Mouse (Mus musculus) MEL (cell line): ENCODE results near the gene Tesk2. TPM values are rescaled to one million over a fixed set of nuclear protein-coding genes. Genes with fewer than 3 reads are reported as not detected.
"Not testable (repeated sequence)": the region's sequence is repeated elsewhere in the genome, so short reads cannot be mapped to it uniquely, and the experiment has no call there.

Experiments
- DNase-seq: peaks from one replicate; pipeline ENCODE4 v3.0.0; 2011; ENCODE audit warnings: low read depth, low spot score
- H3K27ac ChIP-seq: 2 replicates; pipeline ENCODE4 v1.5.1; 2012; ENCODE audit warnings: low read depth, mild to moderate bottlenecking, control low read depth, low read length, moderate library complexity; ENCODE audit not compliant: control insufficient read depth
- H3K27me3 ChIP-seq, 2 experiments: fragments of 150-350 bp in 1 of 2; sonication (generic) in 1 of 2; 2 replicates each; pipeline ENCODE4 v1.6.1; 2012; ENCODE audit warnings: low read length in 2 of 2, mild to moderate bottlenecking in 2 of 2, improper control_type of control experiment in 1 of 2, moderate library complexity in 1 of 2; ENCODE audit not compliant: insufficient read depth in 2 of 2, control insufficient read depth in 1 of 2
- H3K36me3 ChIP-seq, 2 experiments: 2 replicates each; pipeline ENCODE4 v1.6.1; 2012 to 2014; ENCODE audit warnings: low read length in 2 of 2, improper control_type of control experiment in 1 of 2, inconsistent platforms in 1 of 2, mild to moderate bottlenecking in 1 of 2; ENCODE audit not compliant: insufficient read depth in 2 of 2, control insufficient read depth in 1 of 2
- H3K4me1 ChIP-seq, 2 experiments: fragments of 150-350 bp in 1 of 2; sonication (generic) in 1 of 2; 2 replicates each; pipeline ENCODE4 v1.6.1; 2012; ENCODE audit warnings: low read length in 2 of 2, improper control_type of control experiment in 1 of 2, mild to moderate bottlenecking in 1 of 2; ENCODE audit not compliant: insufficient read depth in 2 of 2, control insufficient read depth in 1 of 2
- H3K4me3 ChIP-seq, 2 experiments: fragments of 150-350 bp in 1 of 2; sonication (generic) in 1 of 2; 2 replicates each; pipeline ENCODE4 v1.5.1; 2012; ENCODE audit warnings: low read depth in 2 of 2, low read length in 2 of 2, mild to moderate bottlenecking in 2 of 2, moderate library complexity in 2 of 2, control low read depth in 1 of 2, improper control_type of control experiment in 1 of 2; ENCODE audit not compliant: control insufficient read depth in 1 of 2, insufficient read depth in 1 of 2
- H3K79me2 ChIP-seq: 2 replicates; pipeline ENCODE4 v1.6.1; 2012; ENCODE audit warnings: mild to moderate bottlenecking, low read length, moderate library complexity; ENCODE audit not compliant: control insufficient read depth, poor library complexity, insufficient read depth
- H3K9ac ChIP-seq: 2 replicates; pipeline ENCODE4 v1.6.1; 2012; ENCODE audit warnings: low read depth, mild to moderate bottlenecking, control low read depth, low read length, moderate library complexity; ENCODE audit not compliant: control insufficient read depth, poor library complexity, severe bottlenecking
- H3K9me3 ChIP-seq: fragments of 150-350 bp; sonication (generic); replicated peaks from 2 replicates; pipeline ENCODE4 v1.6.1; 2012; ENCODE audit warnings: mild to moderate bottlenecking, low read length, improper control_type of control experiment, moderate library complexity; ENCODE audit not compliant: insufficient read depth
- CHD1 ChIP-seq: IDR thresholded peaks from 2 replicates; pipeline ENCODE4 v1.6.1; 2012; ENCODE audit warnings: low read depth, mild to moderate bottlenecking, inconsistent platforms, low read length, improper control_type of control experiment
- CHD2 ChIP-seq: IDR thresholded peaks from 2 replicates; pipeline ENCODE4 v1.6.1; 2011; ENCODE audit warnings: low read length, improper control_type of control experiment
- CTCF ChIP-seq, 3 experiments: IDR thresholded peaks in 2 of 3; conservative IDR thresholded peaks in 1 of 3; 2 replicates each; pipeline ENCODE4 v1.5.1; 2011 to 2012; ENCODE audit warnings: low read length in 3 of 3, low read depth in 2 of 3, mild to moderate bottlenecking in 2 of 3, improper control_type of control experiment in 1 of 3, inconsistent platforms in 1 of 3, mixed read lengths in 1 of 3, moderate library complexity in 1 of 3; ENCODE audit not compliant: control insufficient read depth in 1 of 3, insufficient read depth in 1 of 3, poor library complexity in 1 of 3, severe bottlenecking in 1 of 3
- ETS1 ChIP-seq: IDR thresholded peaks from 2 replicates; pipeline ENCODE4 v1.6.1; 2012; ENCODE audit warnings: low read depth, mild to moderate bottlenecking, inconsistent platforms, low read length, improper control_type of control experiment, moderate library complexity
- GATA1 ChIP-seq: IDR thresholded peaks from 2 replicates; pipeline ENCODE4 v1.6.1; 2011; ENCODE audit warnings: low read depth, low read length, improper control_type of control experiment
- HCFC1 ChIP-seq: IDR thresholded peaks from 2 replicates; pipeline ENCODE4 v1.6.1; 2012; ENCODE audit warnings: low read depth, mild to moderate bottlenecking, inconsistent platforms, low read length, improper control_type of control experiment, moderate library complexity
- MAFK ChIP-seq: IDR thresholded peaks from 2 replicates; pipeline ENCODE4 v1.6.1; 2011; ENCODE audit warnings: low read depth, mild to moderate bottlenecking, low read length, improper control_type of control experiment, borderline replicate concordance
- MAX ChIP-seq: IDR thresholded peaks from 2 replicates; pipeline ENCODE4 v1.6.1; 2011; ENCODE audit warnings: low read length, improper control_type of control experiment
- MYB ChIP-seq: IDR thresholded peaks from 2 replicates; pipeline ENCODE4 v1.6.1; 2011; ENCODE audit warnings: mild to moderate bottlenecking, low read depth, low read length, improper control_type of control experiment
- POLR2A ChIP-seq, 2 experiments: IDR thresholded peaks; 2 replicates each; pipeline ENCODE4 v1.6.1; 2011 to 2012; ENCODE audit warnings: low read length in 2 of 2, mild to moderate bottlenecking in 2 of 2, control low read depth in 1 of 2, improper control_type of control experiment in 1 of 2, low read depth in 1 of 2, moderate library complexity in 1 of 2; ENCODE audit not compliant: control insufficient read depth in 1 of 2, insufficient read depth in 1 of 2, poor library complexity in 1 of 2
- RCOR1 ChIP-seq: IDR thresholded peaks from 2 replicates; pipeline ENCODE4 v1.6.1; 2012; ENCODE audit warnings: low read depth, mild to moderate bottlenecking, inconsistent platforms, low read length, improper control_type of control experiment
- ZMIZ1 ChIP-seq: IDR thresholded peaks from 2 replicates; pipeline ENCODE4 v1.6.1; 2012; ENCODE audit warnings: low read depth, mild to moderate bottlenecking, inconsistent platforms, low read length, improper control_type of control experiment, moderate library complexity
- polyA plus RNA-seq, 2 experiments: library from polyadenylated mRNA; stranded (reverse) in 1 of 2; unstranded in 1 of 2; fragments of >175 nt in 1 of 2; fragments of >200 nt in 1 of 2; gene quantifications; 2 replicates each; pipeline versions ENCODE4 v1.2.1 to v1.2.4; 2012; ENCODE audit warnings: low replicate concordance in 2 of 2, low read depth in 1 of 2; ENCODE audit not compliant: insufficient read length in 2 of 2, insufficient read depth in 1 of 2, missing spikeins in 1 of 2
- total RNA-seq: library from RNA; depleted of rRNA; stranded (reverse); fragments of 300-350 nt; gene quantifications from 2 replicates; pipeline ENCODE4 v1.2.3, GENCODE M21; 2012

The Tesk2 gene
- total and polyA plus RNA-seq, 3 experiments, result 2.3 to 3.3 TPM; not detected in 1

DNA sequence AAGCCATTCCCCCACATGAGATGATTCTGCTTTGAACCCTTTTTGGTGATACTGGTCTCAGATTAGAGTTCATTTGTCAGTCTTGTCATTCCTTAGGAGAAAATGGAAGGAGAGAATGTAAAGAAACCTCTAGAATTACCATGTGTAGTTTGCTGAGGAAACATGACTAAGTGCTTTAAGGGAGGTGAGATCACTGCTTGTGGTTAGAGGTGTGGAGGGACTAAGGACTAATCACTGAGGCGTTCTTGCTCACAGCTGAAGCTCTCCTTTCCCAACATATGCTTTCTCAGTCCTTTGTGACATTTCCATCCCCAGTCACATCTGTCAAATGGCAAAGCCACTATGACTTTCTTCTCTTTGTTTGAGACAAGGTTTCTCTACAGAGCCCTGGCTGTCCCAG is 42.9 kb upstream of the Tesk2 start:
- H3K4me3 ChIP-seq, result no peak overlapping the region
- peaks cover 0 to 15% of the 10 kb centered on the region in 2 experiments; a peak in 2 of 4 replicates for H3K36me3 ChIP-seq
- H3K9me3 ChIP-seq, result no peaks in the 10 kb centered on the region
- peak; percentile 35 for DNase-seq
- no peaks in the 10 kb centered on the region for H3K27me3 ChIP-seq
- H3K79me2 ChIP-seq, result no peaks in the 10 kb centered on the region
- no peak overlapping the region for H3K27ac ChIP-seq
- peaks cover 7 to 12% of the 10 kb centered on the region in 2 experiments; a peak in 3 of 4 replicates for H3K4me1 ChIP-seq
- H3K9ac ChIP-seq, result no peak overlapping the region
- TF ChIP-seq CTCF (IDR thresholded peaks at IDR 0.05 in 2 of 3, conservative IDR thresholded peaks at IDR 0.05 in 1 of 3; ENCODE audit: control insufficient read depth in 1 of 3, insufficient read depth in 1 of 3, low read depth in 2 of 3, low read length in 3 of 3, poor library complexity in 1 of 3, severe bottlenecking in 1 of 3) (no peak), GATA1 (no peak), CHD1 (no peak), MYB (no peak), ETS1 (0 out of 2 replicates have a peak, but pooled peaks have one; percentile 27)

DNA sequence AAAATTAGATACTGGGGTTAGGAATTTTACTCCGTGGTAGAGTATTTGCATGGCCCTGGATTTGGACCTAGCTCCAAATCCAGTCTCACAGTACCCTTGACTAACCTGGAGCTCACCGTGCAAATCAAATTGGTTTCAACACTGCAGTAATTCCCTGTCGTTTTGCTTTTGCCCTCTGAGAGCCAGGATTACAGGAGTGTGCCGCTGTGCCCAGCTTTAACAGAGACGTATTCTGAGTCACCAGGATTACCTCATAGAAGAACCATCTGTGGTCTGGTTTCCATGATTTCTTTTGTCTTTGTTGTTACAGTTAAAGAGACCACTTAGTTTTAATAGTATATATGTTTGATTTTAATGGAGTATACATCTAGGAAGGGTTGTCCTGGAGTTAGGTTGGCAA is 41.6 kb upstream of the Tesk2 start:
- Histone ChIP-seq H3K4me3 (no peak overlapping the region), H3K36me3 (peaks cover 0 to 14% of the 10 kb centered on the region in 2 experiments; a peak in 2 of 4 replicates), H3K79me2 (no peaks in the 10 kb centered on the region), H3K27ac (no peak overlapping the region), H3K9ac (no peak overlapping the region), H3K27me3 (no peaks in the 10 kb centered on the region), H3K4me1 (peaks cover 6 to 9% of the 10 kb centered on the region in 2 experiments; a peak in 3 of 4 replicates), H3K9me3 (no peaks in the 10 kb centered on the region)
- DNase-seq, result no peak
- TF ChIP-seq ZMIZ1 (no peak), RCOR1 (no peak), MYB (no peak), ETS1 (no peak), MAX (no peak), HCFC1 (no peak), CHD2 (no peak), POLR2A (IDR thresholded peaks at IDR 0.05; ENCODE audit: control insufficient read depth in 1 of 2, insufficient read depth in 1 of 2, low read depth in 1 of 2, low read length in 2 of 2, poor library complexity in 1 of 2) (no peak)

DNA sequence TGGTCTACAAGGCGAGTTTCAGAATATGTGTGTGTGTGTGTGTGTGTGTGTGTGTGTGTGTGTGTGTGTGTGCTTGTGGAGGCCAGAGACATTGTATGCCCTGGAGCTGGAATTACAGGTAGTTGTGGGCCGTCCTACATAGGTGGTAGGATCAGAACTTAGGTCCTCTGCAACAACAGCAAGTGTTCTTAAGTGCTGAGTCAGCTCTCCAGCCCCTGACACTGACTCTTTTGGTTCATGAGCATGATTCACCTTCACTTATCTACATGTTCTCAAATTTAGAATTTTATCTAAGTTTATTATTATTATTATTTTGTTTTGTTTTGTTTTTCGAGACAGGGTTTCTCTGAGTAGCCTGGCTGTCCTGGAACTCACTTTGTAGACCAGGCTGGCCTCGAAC is 40.2 kb upstream of the Tesk2 start:
- peak; percentile 59; the same call in 1 of the 2 replicates for TF ChIP-seq MAFK
- Histone ChIP-seq H3K36me3 (peaks cover 0 to 22% of the 10 kb centered on the region in 2 experiments; a peak in 2 of 4 replicates), H3K4me1 (peaks cover 6 to 18% of the 10 kb centered on the region in 2 experiments; a peak in 3 of 4 replicates)
- H3K27ac ChIP-seq, DNase-seq, H3K27me3 ChIP-seq, H3K9ac ChIP-seq, H3K79me2 ChIP-seq, H3K4me3 ChIP-seq, H3K9me3 ChIP-seq: not testable (repeated sequence)
